Mouse (Mus musculus) C3H10T1/2 (cell line): ENCODE data around the gene Akap17b. TPM values are rescaled to one million over a fixed set of nuclear protein-coding genes. Genes with fewer than 3 reads are reported as not detected.

Experiments used
- polyA plus RNA-seq, 2 experiments: library from polyadenylated mRNA; unstranded; fragments of >200 nt; fragmentation: generic; extraction: Trizol; gene quantifications; one replicate each; pipeline ENCODE4 v1.2.1; 2012; ENCODE audit warnings: missing spikeins in 2 of 2

The Akap17b gene
- 1 to 10 TPM in 1 of 2 experiments, under 1 TPM in 1; 0.25 to 1.0 TPM for polyA plus RNA-seq

DNA sequence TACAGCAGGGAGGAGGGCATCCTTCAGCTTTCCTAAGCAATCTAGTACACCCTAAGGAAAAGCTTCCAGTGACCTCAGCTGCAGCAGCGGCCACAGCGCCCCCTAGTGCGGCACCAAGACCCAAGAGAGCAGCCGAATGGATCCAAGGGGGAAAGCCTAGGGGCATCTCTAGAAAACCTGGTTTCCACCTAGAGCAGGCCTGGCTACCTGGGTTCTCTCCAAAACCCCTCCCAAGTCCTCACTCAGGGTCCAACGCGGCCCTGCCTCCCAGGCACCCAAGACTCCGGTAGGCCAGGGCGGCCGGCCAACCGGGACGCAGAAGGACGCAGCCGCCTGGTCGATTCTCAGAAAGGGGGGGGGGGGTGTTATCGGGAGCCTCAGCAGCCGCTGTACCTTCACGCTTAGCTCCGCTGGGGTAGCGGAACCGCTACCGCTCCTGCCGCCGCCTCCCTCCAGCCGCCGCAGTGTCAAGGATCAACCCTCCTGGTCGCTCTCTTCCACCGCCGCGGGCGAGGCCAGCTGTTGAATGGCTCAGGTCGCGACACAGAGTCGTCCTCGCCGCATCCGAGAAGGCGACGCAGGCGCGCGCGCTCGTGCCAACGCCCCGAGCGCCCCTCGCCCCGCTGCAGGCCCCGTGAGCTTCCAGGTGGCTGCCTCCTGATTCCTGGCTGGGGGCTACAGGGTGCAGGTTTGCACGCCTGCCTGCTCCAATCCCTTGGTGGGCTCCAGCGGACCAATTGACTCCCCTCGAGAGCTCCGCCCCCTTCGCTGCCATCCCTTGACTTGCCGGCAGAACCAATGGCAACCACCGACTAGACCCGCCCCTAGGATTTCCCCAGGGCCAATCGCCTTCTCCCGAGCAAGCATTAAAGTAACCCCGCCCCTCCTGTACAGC lies at the start of gene Akap17b:
Gene Akap17b, minus strand, starts transcription at position 739 of the 895 bp plus-strand sequence.

DNA sequence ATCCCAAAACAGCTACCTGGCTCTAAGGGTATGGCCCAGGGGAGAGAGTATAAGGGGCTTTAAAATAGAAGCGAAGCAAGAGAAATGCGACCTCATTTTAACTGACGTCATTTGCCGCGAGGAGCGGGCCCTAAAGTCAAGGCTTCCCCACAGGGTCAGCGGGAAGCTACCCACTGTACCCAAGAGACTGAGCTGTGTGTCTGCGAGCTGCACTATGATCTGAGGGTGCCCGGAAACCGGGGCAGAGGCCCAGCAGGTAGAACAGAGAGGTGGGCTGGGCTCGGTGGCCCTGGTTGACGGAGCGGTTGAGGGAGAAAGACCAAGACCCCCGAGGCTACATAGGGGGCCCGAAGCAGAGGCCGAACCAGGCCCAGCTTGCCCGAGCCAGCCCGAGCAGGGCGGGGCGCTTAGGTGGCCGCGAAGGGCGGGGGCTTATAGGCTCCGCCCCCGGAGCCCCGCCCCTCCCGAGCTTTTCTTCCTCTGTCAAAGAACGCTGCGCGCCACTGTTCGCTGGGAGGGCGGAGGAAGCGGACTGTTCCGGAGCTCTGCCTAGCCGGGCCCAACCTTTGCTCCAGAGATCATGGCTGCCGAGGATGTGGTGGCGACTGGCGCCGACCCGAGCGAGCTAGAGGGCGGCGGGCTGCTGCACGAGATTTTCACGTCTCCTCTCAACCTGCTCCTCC lies 47.3 kb downstream of the Akap17b start, which contains the start of gene Pgrmc1:
Gene Pgrmc1, plus strand, starts transcription at position 500 of the 683 bp plus-strand sequence.

Other genes starting within 250 kb of the Akap17b start
- gene Gm6268, start 244.1 kb downstream of the Akap17b start, polyA plus RNA-seq = not detected
- not detected for gene Gm14569, start 153.6 kb downstream of the Akap17b start, polyA plus RNA-seq
- gene Pgrmc1, start 47.2 kb downstream of the Akap17b start, polyA plus RNA-seq = 100 to 1,000 TPM in 1 of 2 experiments, 10 to 100 TPM in 1; 16.2 to 141 TPM
- gene Slc25a43, start 98.3 kb upstream of the Akap17b start, polyA plus RNA-seq = not detected
- 100 to 1,000 TPM; 258 to 481 TPM for gene Slc25a5, start 150.3 kb upstream of the Akap17b start, polyA plus RNA-seq
- 10 to 100 TPM; 37.7 to 43.9 TPM for gene Ube2a, start 228.5 kb upstream of the Akap17b start, polyA plus RNA-seq
- gene C330007P06Rik, start 228.7 kb upstream of the Akap17b start, polyA plus RNA-seq = 1 to 10 TPM in 1 of 2 experiments, under 1 TPM in 1; 0.95 to 5.9 TPM